Mouse (Mus musculus) heart, adult 18-20 months (tissue): ENCODE results near the gene Kif18b. TPM values are rescaled to one million over a fixed set of nuclear protein-coding genes. Genes with fewer than 3 reads are reported as not detected.
A peak's percentile ranks its signal among the peaks of the same experiment; 100 is the strongest.

Experiments used
- DNase-seq, 2 experiments: peaks; one replicate each; pipeline ENCODE4 v3.0.0; 2021 to 2022; ENCODE audit warnings: mixed read lengths in 1 of 2
- total RNA-seq, 2 experiments: library from RNA; stranded (reverse); gene quantifications; 2 replicates each; pipeline ENCODE4 v1.2.3; 2021

The Kif18b gene
- total RNA-seq, 2 experiments from 2014 or later: 0.25 TPM; not detected in 1

- DNase-seq: no peak
These were observed 12.7 kb upstream of the Kif18b start for GRCm38 (mm10) chr11:102937529-102938182.

- no peak for DNase-seq
These were observed 11.3 kb upstream of the Kif18b start for GRCm38 (mm10) chr11:102936272-102936671.

GRCm38 (mm10) chr11:102930672-102931071 lies 5.7 kb upstream of the Kif18b start:
- peak in 1 of 2 experiments; percentile 17 for DNase-seq

- DNase-seq: no peak
These were observed 410 bp upstream of the Kif18b start for GRCm38 (mm10) chr11:102925351-102925717.

GRCm38 (mm10) chr11:102921491-102921890 lies 3.4 kb downstream of the Kif18b start:
- DNase-seq: no peak

- no peak for DNase-seq
These were observed 6.8 kb downstream of the Kif18b start for GRCm38 (mm10) chr11:102918077-102918476.

- no peak for DNase-seq
These were observed 9.5 kb downstream of the Kif18b start for GRCm38 (mm10) chr11:102915380-102915779.

GRCm38 (mm10) chr11:102911376-102911775 lies 13.5 kb downstream of the Kif18b start:
- no peak for DNase-seq

- no peak for DNase-seq
These were observed 21.3 kb downstream of the Kif18b start for GRCm38 (mm10) chr11:102903654-102904053.

GRCm38 (mm10) chr11:102902107-102902506 lies 22.8 kb downstream of the Kif18b start:
- DNase-seq: no peak

GRCm38 (mm10) chr11:102901199-102901598 lies 23.7 kb downstream of the Kif18b start:
- no peak for DNase-seq

GRCm38 (mm10) chr11:102900763-102901162 lies 24.2 kb downstream of the Kif18b start, which contains the start of gene Gfap:
TSS of gene Gfap (minus strand) at chr11:102900912.
- peak; percentile 68 to 90 for DNase-seq

- no peak for DNase-seq
These were observed 26.5 kb downstream of the Kif18b start for GRCm38 (mm10) chr11:102898408-102898807.

- DNase-seq: no peak
These were observed 28.3 kb downstream of the Kif18b start for GRCm38 (mm10) chr11:102896641-102897040.

- DNase-seq: no peak
These were observed 29.1 kb downstream of the Kif18b start for GRCm38 (mm10) chr11:102895779-102896178.

GRCm38 (mm10) chr11:102894716-102895115 lies 30.2 kb downstream of the Kif18b start:
- no peak for DNase-seq

- DNase-seq: peak; percentile 65 to 66
These were observed 31.8 kb downstream of the Kif18b start for GRCm38 (mm10) chr11:102893015-102893651.

- DNase-seq: no peak
These were observed 34.8 kb downstream of the Kif18b start for GRCm38 (mm10) chr11:102890096-102890495.

GRCm38 (mm10) chr11:102888135-102888534 lies 36.8 kb downstream of the Kif18b start:
- DNase-seq: no peak

- DNase-seq: no peak
These were observed 37.5 kb downstream of the Kif18b start for GRCm38 (mm10) chr11:102887433-102887832.

GRCm38 (mm10) chr11:102884616-102885219 lies 40.2 kb downstream of the Kif18b start, which contains the start of gene Fam187a:
TSS of gene Fam187a (plus strand) at chr11:102885169.
- no peak for DNase-seq

GRCm38 (mm10) chr11:102881314-102882198 lies 43.4 kb downstream of the Kif18b start:
- no peak for DNase-seq
